Mouse (Mus musculus): ENCODE data around the gene Kcnk4. TPM values are rescaled to one million over a fixed set of nuclear protein-coding genes. Genes with fewer than 3 reads are reported as not detected.

The Kcnk4 gene
- total and polyA plus RNA-seq, 3 experiments, result 0.15 to 1.8 TPM; not detected in 1

- peaks cover 0 to 10% of the 10 kb centered on the region in 2 experiments; a peak in 1 of 4 replicates for H3K4me1 ChIP-seq (ENCODE audit: control insufficient read depth in 1 of 2, insufficient read depth in 2 of 2, low read length in 2 of 2)
- H3K27me3 ChIP-seq (ENCODE audit: control insufficient read depth in 1 of 2, insufficient read depth in 2 of 2, low read length in 2 of 2), result no peaks in the 10 kb centered on the region
Observed at GRCm38 (mm10) chr19:6924461-6925306, 9.6 kb downstream of the Kcnk4 start.

GRCm38 (mm10) chr19:6922901-6923735, 11.2 kb downstream of the Kcnk4 start:
- Histone ChIP-seq H3K4me3 (ENCODE audit: control insufficient read depth in 1 of 2, insufficient read depth in 1 of 2, low read depth in 2 of 2, low read length in 2 of 2) (peak overlapping the region in 1 of 2 experiments; percentile 75; a peak in 1 of 4 replicates), H3K4me1 (ENCODE audit: control insufficient read depth in 1 of 2, insufficient read depth in 2 of 2, low read length in 2 of 2) (peaks cover 0 to 10% of the 10 kb centered on the region in 2 experiments; a peak in 1 of 4 replicates), H3K79me2 (ENCODE audit: control insufficient read depth, insufficient read depth, low read length, poor library complexity) (peaks cover 15% of the 10 kb centered on the region), H3K36me3 (ENCODE audit: control insufficient read depth in 1 of 2, insufficient read depth in 2 of 2, low read length in 2 of 2) (peaks cover 0 to 5% of the 10 kb centered on the region in 2 experiments; a peak in 2 of 4 replicates), H3K9me3 (replicated peaks; ENCODE audit: insufficient read depth, low read length) (no peaks in the 10 kb centered on the region), H3K27ac (ENCODE audit: control insufficient read depth, low read depth, low read length) (no peak overlapping the region; the same call in 1 of the 2 replicates), H3K27me3 (ENCODE audit: control insufficient read depth in 1 of 2, insufficient read depth in 2 of 2, low read length in 2 of 2) (no peaks in the 10 kb centered on the region), H3K9ac (ENCODE audit: control insufficient read depth, low read depth, low read length, poor library complexity, severe bottlenecking) (peak overlapping the region; percentile 77)
- TF ChIP-seq ELF1 (IDR thresholded peaks at IDR 0.05; ENCODE audit: low read depth, low read length) (no peak), EP300 (IDR thresholded peaks at IDR 0.05; ENCODE audit: low read depth in 1 of 2, low read length in 2 of 2) (peak in 1 of 2 experiments; percentile 0; a peak in 1 of 4 replicates), ETS1 (IDR thresholded peaks at IDR 0.05; ENCODE audit: low read depth, low read length) (0 out of 2 replicates have a peak, but pooled peaks have one; percentile 3), GATA1 (IDR thresholded peaks at IDR 0.05; ENCODE audit: low read depth, low read length) (0 out of 2 replicates have a peak, but pooled peaks have one; percentile 35)
- DNase-seq (ENCODE audit: low read depth, low spot score), result no peak

More at GRCm38 (mm10) chr19:6924461-6925306, 9.6 kb downstream of the Kcnk4 start:
- DNase-seq (ENCODE audit: low read depth, low spot score), result peak; percentile 59
- no peaks in the 10 kb centered on the region for H3K9me3 ChIP-seq (replicated peaks; ENCODE audit: insufficient read depth, low read length)
- no peak overlapping the region for H3K9ac ChIP-seq (ENCODE audit: control insufficient read depth, low read depth, low read length, poor library complexity, severe bottlenecking)
- H3K27ac ChIP-seq (ENCODE audit: control insufficient read depth, low read depth, low read length), result no peak overlapping the region
- peaks cover 15% of the 10 kb centered on the region for H3K79me2 ChIP-seq (ENCODE audit: control insufficient read depth, insufficient read depth, low read length, poor library complexity)
- TF ChIP-seq CTCF (IDR thresholded peaks at IDR 0.05 in 2 of 3, conservative IDR thresholded peaks at IDR 0.05 in 1 of 3; ENCODE audit: control insufficient read depth in 1 of 3, insufficient read depth in 1 of 3, low read depth in 2 of 3, low read length in 3 of 3, poor library complexity in 1 of 3, severe bottlenecking in 1 of 3), result peak; percentile 31 to 67 (median 61); a peak in 5 of 6 replicates
- no peak for TF ChIP-seq ZKSCAN1 (IDR thresholded peaks at IDR 0.05; ENCODE audit: low read depth, low read length)
- peak; percentile 53 for TF ChIP-seq SMC3 (IDR thresholded peaks at IDR 0.05; ENCODE audit: low read depth, low read length)
- TF ChIP-seq ZC3H11A (IDR thresholded peaks at IDR 0.05; ENCODE audit: low read depth, low read length), result peak; percentile 44
- TF ChIP-seq MYB (IDR thresholded peaks at IDR 0.05; ENCODE audit: low read depth, low read length), result no peak
- TF ChIP-seq USF1 (IDR thresholded peaks at IDR 0.05; ENCODE audit: low read depth, low read length), result no peak
- TF ChIP-seq RAD21 (IDR thresholded peaks at IDR 0.05; ENCODE audit: low read depth, low read length), result peak; percentile 59
- H3K36me3 ChIP-seq (ENCODE audit: control insufficient read depth in 1 of 2, insufficient read depth in 2 of 2, low read length in 2 of 2), result peaks cover 0 to 5% of the 10 kb centered on the region in 2 experiments; a peak in 1 of 4 replicates
- H3K4me3 ChIP-seq (ENCODE audit: control insufficient read depth in 1 of 2, insufficient read depth in 1 of 2, low read depth in 2 of 2, low read length in 2 of 2), result no peak overlapping the region

All from MEL (cell line).